Mouse (Mus musculus): ENCODE measurements around the gene Rad9a. TPM values are rescaled to one million over a fixed set of nuclear protein-coding genes. Genes with fewer than 3 reads are reported as not detected.

Gene Rad9a
- polyA plus RNA-seq, 1 experiment from 2014 or later = 19.9 TPM

DNA sequence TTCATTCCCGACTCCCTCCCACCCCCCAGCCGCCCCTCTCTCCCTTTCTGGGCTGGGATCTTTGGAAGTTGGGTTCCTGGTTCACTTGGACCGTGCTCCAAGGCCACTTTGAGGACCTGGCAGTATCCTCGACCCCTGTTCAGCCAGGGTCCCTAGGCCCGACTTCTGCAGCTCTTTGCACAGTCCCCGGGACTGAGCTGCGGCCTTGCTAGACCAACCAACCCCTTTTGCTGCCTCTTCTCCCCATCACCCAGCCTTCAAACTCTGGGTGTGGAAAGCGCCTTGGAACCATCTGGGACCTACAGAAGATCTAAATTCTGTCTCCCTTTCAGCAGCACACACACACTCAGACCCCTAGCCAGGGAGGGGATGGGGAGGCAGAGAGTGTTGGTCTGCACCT is 52.6 kb downstream of the Rad9a start:
- Histone ChIP-seq H3K4me1 (ENCODE audit: control insufficient read depth, insufficient read depth, low read length) (peaks cover 12% of the 10 kb centered on the region), H3K27ac (ENCODE audit: low read length) (peak overlapping the region; percentile 82), H3K9me3 (replicated peaks; ENCODE audit: control insufficient read depth, low read length) (no peaks in the 10 kb centered on the region; the same call in 1 of the 2 replicates), H3K9ac (ENCODE audit: low read length) (peak overlapping the region; percentile 95), H3K4me2 (ENCODE audit: low read depth, low read length) (peak overlapping the region; percentile 76), H3K36me3 (ENCODE audit: control insufficient read depth, insufficient read depth) (peaks cover 12% of the 10 kb centered on the region), H3K27me3 (ENCODE audit: control insufficient read depth, insufficient read depth, low read length) (no peaks in the 10 kb centered on the region), H3K4me3 (ENCODE audit: low read length) (peak overlapping the region; percentile 83)
- WGBS = 2% methylated on average over 7 of the region's 8 CpGs
- peak; percentile 21; the same call in 1 of the 2 replicates for ATAC-seq (replicated peaks; ENCODE audit: extremely low read depth, insufficient read depth, low FRiP score)

DNA sequence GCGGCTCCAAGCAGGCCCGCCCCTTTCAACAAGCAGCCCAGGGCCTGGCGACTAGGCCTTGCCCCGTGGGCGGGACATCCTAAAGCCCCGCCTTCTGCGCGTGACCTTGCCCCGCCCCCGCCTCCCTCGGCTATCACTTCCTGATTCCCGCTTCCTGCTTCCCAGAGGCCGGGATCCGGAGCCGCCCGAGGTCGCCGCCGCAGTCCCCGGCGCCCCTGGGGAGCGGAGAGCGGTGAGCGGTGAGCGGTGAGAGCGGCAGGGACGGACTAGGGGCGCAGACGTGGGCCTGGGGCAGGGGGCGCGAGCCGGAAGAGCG is 53.0 kb downstream of the Rad9a start, which contains the start of gene Coro1b:
Gene Coro1b (plus strand): TSS at position 129 of the 316 bp plus-strand sequence.
- Histone ChIP-seq H3K27ac (ENCODE audit: low read length) (peak within 1 kb of the TSS; percentile 82), H3K36me3 (ENCODE audit: control insufficient read depth, insufficient read depth) (peaks cover 12% of the 10 kb centered on the region), H3K4me3 (ENCODE audit: low read length) (peak within 1 kb of the TSS; percentile 83), H3K27me3 (ENCODE audit: control insufficient read depth, insufficient read depth, low read length) (no peaks in the 10 kb centered on the region), H3K9ac (ENCODE audit: low read length) (peak within 1 kb of the TSS; percentile 95), H3K4me1 (ENCODE audit: control insufficient read depth, insufficient read depth, low read length) (peaks cover 12% of the 10 kb centered on the region), H3K4me2 (ENCODE audit: low read depth, low read length) (peak within 1 kb of the TSS; percentile 76), H3K9me3 (replicated peaks; ENCODE audit: control insufficient read depth, low read length) (no peaks in the 10 kb centered on the region; the same call in 1 of the 2 replicates)
- ATAC-seq (replicated peaks; ENCODE audit: extremely low read depth, insufficient read depth, low FRiP score) = peak; percentile 94
- under 1% methylated on average over 33 of the region's 33 CpGs for WGBS

DNA sequence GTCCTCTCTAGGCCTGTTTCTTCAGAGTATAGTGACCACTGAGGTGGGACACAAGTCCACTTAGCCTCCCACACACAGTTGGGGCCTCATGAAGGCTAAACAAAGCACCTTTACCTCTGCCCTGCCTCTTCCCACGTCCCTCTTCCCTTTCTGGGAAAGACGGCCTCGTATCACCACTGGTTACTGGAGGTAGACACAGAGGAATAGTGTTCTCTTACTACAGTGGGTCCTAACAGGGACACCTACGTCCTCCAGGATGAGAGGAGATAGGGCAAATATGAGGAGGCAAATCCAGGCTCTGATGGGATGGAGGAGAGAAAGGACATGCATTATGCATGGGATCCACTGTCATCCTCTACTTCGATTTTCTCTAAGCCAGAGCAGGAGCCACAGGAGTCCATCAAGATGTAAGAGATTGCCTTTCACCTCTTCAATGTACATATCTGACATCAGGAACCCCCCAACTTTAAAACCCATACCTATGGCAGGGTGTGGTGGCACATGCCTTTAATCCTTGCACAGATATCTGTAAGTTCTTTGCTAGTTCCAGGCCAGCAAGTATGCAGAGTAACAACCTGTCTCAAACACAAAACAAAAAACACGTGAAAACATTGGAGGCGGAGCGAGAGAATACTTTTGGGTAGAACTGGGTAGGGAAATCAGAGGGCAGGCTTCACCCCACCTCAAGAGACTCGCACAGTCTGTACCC is 53.5 kb downstream of the Rad9a start:
- Histone ChIP-seq H3K27me3 (ENCODE audit: control insufficient read depth, insufficient read depth, low read length) (no peaks in the 10 kb centered on the region), H3K36me3 (ENCODE audit: control insufficient read depth, insufficient read depth) (peaks cover 12% of the 10 kb centered on the region), H3K27ac (ENCODE audit: low read length) (peak overlapping the region; percentile 54), H3K4me3 (ENCODE audit: low read length) (peak overlapping the region; percentile 83), H3K4me1 (ENCODE audit: control insufficient read depth, insufficient read depth, low read length) (peaks cover 12% of the 10 kb centered on the region), H3K9ac (ENCODE audit: low read length) (peak overlapping the region; percentile 48), H3K4me2 (ENCODE audit: low read depth, low read length) (peak overlapping the region; percentile 76), H3K9me3 (replicated peaks; ENCODE audit: control insufficient read depth, low read length) (no peaks in the 10 kb centered on the region; the same call in 1 of the 2 replicates)
- no peak for ATAC-seq (replicated peaks; ENCODE audit: extremely low read depth, insufficient read depth, low FRiP score)
- 39% methylated on average over 9 of the region's 9 CpGs for WGBS

- peaks cover 8% of the 10 kb centered on the region for H3K36me3 ChIP-seq (ENCODE audit: control insufficient read depth, insufficient read depth)
- H3K9ac ChIP-seq (ENCODE audit: low read length) = no peak overlapping the region
- no peak overlapping the region for H3K4me2 ChIP-seq (ENCODE audit: low read depth, low read length)
- no peak overlapping the region for H3K27ac ChIP-seq (ENCODE audit: low read length)
- WGBS = 52% methylated on average over 3 of the region's 3 CpGs
- no peak for ATAC-seq (replicated peaks; ENCODE audit: extremely low read depth, insufficient read depth, low FRiP score)
- peaks cover 12% of the 10 kb centered on the region for H3K4me1 ChIP-seq (ENCODE audit: control insufficient read depth, insufficient read depth, low read length)
- H3K27me3 ChIP-seq (ENCODE audit: control insufficient read depth, insufficient read depth, low read length) = no peaks in the 10 kb centered on the region
- no peak overlapping the region for H3K4me3 ChIP-seq (ENCODE audit: low read length)
- H3K9me3 ChIP-seq (replicated peaks; ENCODE audit: control insufficient read depth, low read length) = no peaks in the 10 kb centered on the region; the same call in 1 of the 2 replicates
These were observed 54.4 kb downstream of the Rad9a start for GRCm38 (mm10) chr19:4147022-4147405.

- H3K27ac ChIP-seq (ENCODE audit: low read length) = no peak overlapping the region
- WGBS = 60% methylated on average over 12 of the region's 12 CpGs
- no peak overlapping the region for H3K9ac ChIP-seq (ENCODE audit: low read length)
- no peak overlapping the region for H3K4me2 ChIP-seq (ENCODE audit: low read depth, low read length)
- no peaks in the 10 kb centered on the region for H3K27me3 ChIP-seq (ENCODE audit: control insufficient read depth, insufficient read depth, low read length)
- peaks cover 9% of the 10 kb centered on the region for H3K4me1 ChIP-seq (ENCODE audit: control insufficient read depth, insufficient read depth, low read length)
- no peak for ATAC-seq (replicated peaks; ENCODE audit: extremely low read depth, insufficient read depth, low FRiP score)
- H3K36me3 ChIP-seq (ENCODE audit: control insufficient read depth, insufficient read depth) = peaks cover 8% of the 10 kb centered on the region
- H3K4me3 ChIP-seq (ENCODE audit: low read length) = no peak overlapping the region
- H3K9me3 ChIP-seq (replicated peaks; ENCODE audit: control insufficient read depth, low read length) = no peaks in the 10 kb centered on the region; the same call in 1 of the 2 replicates
These were observed 55.0 kb downstream of the Rad9a start for GRCm38 (mm10) chr19:4146366-4147021.

DNA sequence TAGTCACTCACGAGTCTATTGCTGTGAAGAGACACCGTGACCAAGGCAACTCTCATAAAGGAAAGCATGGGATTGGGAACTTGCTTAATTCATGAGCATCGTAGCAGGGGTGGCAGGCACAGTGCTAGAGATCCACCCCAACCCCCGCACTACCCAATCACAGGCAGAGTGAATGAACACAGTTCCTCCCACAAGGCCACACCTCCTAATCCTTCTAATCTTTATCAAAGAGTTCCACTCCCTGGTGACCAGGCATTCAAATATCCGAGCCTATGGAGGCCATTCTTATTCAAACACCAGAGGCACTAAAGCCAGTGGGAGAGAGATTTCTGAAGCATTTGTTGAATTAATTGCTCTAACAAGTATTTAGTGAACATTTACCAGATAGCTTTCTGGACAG is 55.5 kb downstream of the Rad9a start:
- ATAC-seq (replicated peaks; ENCODE audit: extremely low read depth, insufficient read depth, low FRiP score) = no peak
- H3K27me3 ChIP-seq (ENCODE audit: control insufficient read depth, insufficient read depth, low read length) = no peaks in the 10 kb centered on the region
- WGBS = 89% methylated on average over 5 of the region's 5 CpGs
- no peak overlapping the region for H3K27ac ChIP-seq (ENCODE audit: low read length)
- peaks cover 4% of the 10 kb centered on the region for H3K36me3 ChIP-seq (ENCODE audit: control insufficient read depth, insufficient read depth)
- H3K9ac ChIP-seq (ENCODE audit: low read length) = no peak overlapping the region
- H3K9me3 ChIP-seq (replicated peaks; ENCODE audit: control insufficient read depth, low read length) = no peaks in the 10 kb centered on the region; the same call in 1 of the 2 replicates
- H3K4me2 ChIP-seq (ENCODE audit: low read depth, low read length) = no peak overlapping the region
- no peak overlapping the region for H3K4me3 ChIP-seq (ENCODE audit: low read length)
- H3K4me1 ChIP-seq (ENCODE audit: control insufficient read depth, insufficient read depth, low read length) = peaks cover 9% of the 10 kb centered on the region

Small RNA genes lying within 50 kb of the gene (microRNA-seq; reads per million reads assigned to microRNA genes)
- not detected for gene Gm26115

Other genes with a start within 250 kb of the Rad9a start
- not detected in 2 replicates for gene Aldh3b3, start 243.0 kb downstream of the Rad9a start, polyA plus RNA-seq (2015; fragmentation: Nextera tagmentation; extraction: Ambion mirVana)
- 0.21 and 0.47 TPM in 2 replicates for gene Aldh3b2, start 229.3 kb downstream of the Rad9a start, polyA plus RNA-seq (2015; fragmentation: Nextera tagmentation; extraction: Ambion mirVana)
- 13.0 and 13.3 TPM in 2 replicates for gene Acy3, start 215.1 kb downstream of the Rad9a start, polyA plus RNA-seq (2015; fragmentation: Nextera tagmentation; extraction: Ambion mirVana)
- not detected in 2 replicates for gene Tbx10, start 208.9 kb downstream of the Rad9a start, polyA plus RNA-seq (2015; fragmentation: Nextera tagmentation; extraction: Ambion mirVana)
- 67.8 and 75.1 TPM in 2 replicates for gene Nudt8, start 201.1 kb downstream of the Rad9a start, polyA plus RNA-seq (2015; fragmentation: Nextera tagmentation; extraction: Ambion mirVana)
- gene Gm49405, start 201.0 kb downstream of the Rad9a start, polyA plus RNA-seq (2015; fragmentation: Nextera tagmentation; extraction: Ambion mirVana) = 6.2 TPM in 2 replicates
- gene Doc2g, start 198.3 kb downstream of the Rad9a start, polyA plus RNA-seq (2015; fragmentation: Nextera tagmentation; extraction: Ambion mirVana) = 84.9 and 90.6 TPM in 2 replicates
- 618 and 661 TPM in 2 replicates for gene Ndufv1, start 188.9 kb downstream of the Rad9a start, polyA plus RNA-seq (2015; fragmentation: Nextera tagmentation; extraction: Ambion mirVana)
- 378 and 420 TPM in 2 replicates for gene Gstp1, start 163.7 kb downstream of the Rad9a start, polyA plus RNA-seq (2015; fragmentation: Nextera tagmentation; extraction: Ambion mirVana)
- gene Gstp2, start 155.6 kb downstream of the Rad9a start, polyA plus RNA-seq (2015; fragmentation: Nextera tagmentation; extraction: Ambion mirVana) = 8.0 and 18.4 TPM in 2 replicates
- 0.51 and 0.80 TPM in 2 replicates for gene Gstp3, start 142.1 kb downstream of the Rad9a start, polyA plus RNA-seq (2015; fragmentation: Nextera tagmentation; extraction: Ambion mirVana)
- not detected in 2 replicates for gene Cabp2, start 120.1 kb downstream of the Rad9a start, polyA plus RNA-seq (2015; fragmentation: Nextera tagmentation; extraction: Ambion mirVana)
- 86.0 and 86.2 TPM in 2 replicates for gene Cdk2ap2, start 104.5 kb downstream of the Rad9a start, polyA plus RNA-seq (2015; fragmentation: Nextera tagmentation; extraction: Ambion mirVana)
- 27.7 and 29.4 TPM in 2 replicates for gene Pitpnm1, start 101.7 kb downstream of the Rad9a start, polyA plus RNA-seq (2015; fragmentation: Nextera tagmentation; extraction: Ambion mirVana)
- 87.5 and 88.6 TPM in 2 replicates for gene Aip, start 75.8 kb downstream of the Rad9a start, polyA plus RNA-seq (2015; fragmentation: Nextera tagmentation; extraction: Ambion mirVana)
- not detected in 2 replicates for gene Gpr152, start 61.9 kb downstream of the Rad9a start, polyA plus RNA-seq (2015; fragmentation: Nextera tagmentation; extraction: Ambion mirVana)
- gene Cabp4, start 57.6 kb downstream of the Rad9a start, polyA plus RNA-seq (2015; fragmentation: Nextera tagmentation; extraction: Ambion mirVana) = 0.11 TPM in 1 of 2 replicates, not detected in the other
- 133 and 134 TPM in 2 replicates for gene Coro1b, start 53.0 kb downstream of the Rad9a start, polyA plus RNA-seq (2015; fragmentation: Nextera tagmentation; extraction: Ambion mirVana)
- gene Ptprcap, start 48.1 kb downstream of the Rad9a start, polyA plus RNA-seq (2015; fragmentation: Nextera tagmentation; extraction: Ambion mirVana) = 25.3 and 71.1 TPM in 2 replicates
- 47.4 and 48.7 TPM in 2 replicates for gene Rps6kb2, start 38.3 kb downstream of the Rad9a start, polyA plus RNA-seq (2015; fragmentation: Nextera tagmentation; extraction: Ambion mirVana)
- 15.9 and 17.5 TPM in 2 replicates for gene Carns1, start 26.2 kb downstream of the Rad9a start, polyA plus RNA-seq (2015; fragmentation: Nextera tagmentation; extraction: Ambion mirVana)
- 10.8 and 26.5 TPM in 2 replicates for gene Tbc1d10c, start 10.4 kb downstream of the Rad9a start, polyA plus RNA-seq (2015; fragmentation: Nextera tagmentation; extraction: Ambion mirVana)
- 813 and 866 TPM in 2 replicates for gene Ppp1ca, start 9.6 kb downstream of the Rad9a start, polyA plus RNA-seq (2015; fragmentation: Nextera tagmentation; extraction: Ambion mirVana)
- gene Clcf1, start 12.6 kb upstream of the Rad9a start, polyA plus RNA-seq (2015; fragmentation: Nextera tagmentation; extraction: Ambion mirVana) = 1.5 and 1.7 TPM in 2 replicates
- not detected in 2 replicates for gene AC109138.7, start 12.7 kb upstream of the Rad9a start, polyA plus RNA-seq (2015; fragmentation: Nextera tagmentation; extraction: Ambion mirVana)
- 22.6 and 24.9 TPM in 2 replicates for gene Pold4, start 30.2 kb upstream of the Rad9a start, polyA plus RNA-seq (2015; fragmentation: Nextera tagmentation; extraction: Ambion mirVana)
- gene Ssh3, start 67.5 kb upstream of the Rad9a start, polyA plus RNA-seq (2015; fragmentation: Nextera tagmentation; extraction: Ambion mirVana) = 8.3 and 11.6 TPM in 2 replicates
- 1.4 and 2.4 TPM in 2 replicates for gene Ankrd13d, start 81.5 kb upstream of the Rad9a start, polyA plus RNA-seq (2015; fragmentation: Nextera tagmentation; extraction: Ambion mirVana)
- 11.8 and 15.5 TPM in 2 replicates for gene Grk2, start 104.6 kb upstream of the Rad9a start, polyA plus RNA-seq (2015; fragmentation: Nextera tagmentation; extraction: Ambion mirVana)
- gene Kdm2a, start 196.6 kb upstream of the Rad9a start, polyA plus RNA-seq (2015; fragmentation: Nextera tagmentation; extraction: Ambion mirVana) = 31.9 and 35.9 TPM in 2 replicates
- 18.3 and 20.4 TPM in 2 replicates for gene Rhod, start 237.8 kb upstream of the Rad9a start, polyA plus RNA-seq (2015; fragmentation: Nextera tagmentation; extraction: Ambion mirVana)

Data from heart, embryonic 16.5 days (tissue).